Mouse (Mus musculus) bone marrow, adult 2 months (tissue): ENCODE measurements around the gene Tmc7. TPM values are rescaled to one million over a fixed set of nuclear protein-coding genes. Genes with fewer than 3 reads are reported as not detected.

Source experiments
- H3K27ac ChIP-seq: fragments of 200-500 bp; 2 replicates; pipeline ENCODE4 v1.5.1; 2012; ENCODE audit warnings: low read depth, mild to moderate bottlenecking, control low read depth, inconsistent platforms, low read length; ENCODE audit not compliant: control insufficient read depth, poor library complexity, insufficient read depth
- H3K4me1 ChIP-seq: fragments of 200-500 bp; 2 replicates; pipeline ENCODE4 v1.6.1; 2011; ENCODE audit warnings: low read length; ENCODE audit not compliant: control insufficient read depth, insufficient read depth
- H3K4me3 ChIP-seq: fragments of 200-500 bp; replicated peaks from 2 replicates; pipeline ENCODE3; 2011; ENCODE audit warnings: mild to moderate bottlenecking, low read depth, low read length, control low read depth; ENCODE audit not compliant: control insufficient read depth
- CTCF ChIP-seq: fragments of 200-500 bp; IDR thresholded peaks from 2 replicates; pipeline ENCODE4 v1.5.1; 2011; ENCODE audit warnings: low read length, control low read depth; ENCODE audit not compliant: control insufficient read depth, insufficient read depth
- POLR2A ChIP-seq: fragments of 200-500 bp; IDR thresholded peaks from 2 replicates; pipeline ENCODE4 v1.6.1; 2011; ENCODE audit warnings: low read depth, mild to moderate bottlenecking, control low read depth, low read length, borderline replicate concordance; ENCODE audit not compliant: control insufficient read depth
- WGBS: fragments of 180-500 bp; shearing (Covaris S2); methylation state at CpG from one replicate; pipeline ENCODE4 v1.1.7; 2018; 5-methylcytosine and 5-hydroxymethylcytosine counted together
- polyA plus RNA-seq: library from polyadenylated mRNA; stranded (reverse); fragments of >200 nt; gene quantifications from 2 replicates; pipeline ENCODE4 v1.2.4, GENCODE M21; 2011; ENCODE audit warnings: low replicate concordance; ENCODE audit not compliant: missing spikeins, insufficient read depth, insufficient read length

Tmc7 gene
- 0.36 and 0.55 TPM in 2 replicates for polyA plus RNA-seq

DNA sequence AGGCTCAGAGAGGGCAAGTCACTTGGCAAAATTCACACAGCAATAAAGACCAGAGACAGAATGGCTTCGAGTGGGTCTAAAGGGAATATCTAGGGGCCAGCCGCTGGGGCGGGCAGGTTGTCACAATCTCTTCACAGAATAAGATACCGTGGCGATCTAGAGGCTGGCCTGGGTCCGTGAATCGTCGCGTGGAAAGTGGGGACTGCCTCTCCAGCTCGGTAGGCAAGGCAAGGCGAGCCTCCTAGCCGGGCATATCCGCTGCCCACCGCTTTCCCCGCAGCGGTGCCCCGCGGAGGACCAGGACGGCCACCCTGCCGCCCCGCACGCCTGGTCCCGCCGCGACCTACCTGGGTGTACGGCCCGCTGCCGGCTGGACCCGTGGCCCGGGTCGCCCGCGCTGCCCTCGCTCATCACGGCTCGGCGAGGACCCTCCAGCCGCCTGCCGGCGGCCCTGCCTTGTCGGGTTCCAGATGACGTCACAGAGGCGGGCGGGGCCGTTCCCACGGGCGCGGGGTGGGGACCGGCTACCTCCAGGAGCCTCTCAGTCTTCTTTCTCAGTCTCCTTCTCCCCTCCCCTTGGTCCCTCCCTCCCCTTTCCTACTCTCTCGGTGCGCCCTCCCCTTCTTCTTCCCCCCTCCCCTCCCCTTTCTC, at the start of gene Tmc7:
Gene Tmc7, minus strand, starts transcription at position 480 of the 651 bp plus-strand sequence.
- Histone ChIP-seq H3K4me1 (no peaks in the 10 kb centered on the region), H3K27ac (peak within 1 kb of the TSS; percentile 12; the same call in 1 of the 2 replicates), H3K4me3 (peak within 1 kb of the TSS; percentile 46)
- TF ChIP-seq CTCF: no peak
- WGBS: 1% methylated on average over 50 of the region's 51 CpGs

DNA sequence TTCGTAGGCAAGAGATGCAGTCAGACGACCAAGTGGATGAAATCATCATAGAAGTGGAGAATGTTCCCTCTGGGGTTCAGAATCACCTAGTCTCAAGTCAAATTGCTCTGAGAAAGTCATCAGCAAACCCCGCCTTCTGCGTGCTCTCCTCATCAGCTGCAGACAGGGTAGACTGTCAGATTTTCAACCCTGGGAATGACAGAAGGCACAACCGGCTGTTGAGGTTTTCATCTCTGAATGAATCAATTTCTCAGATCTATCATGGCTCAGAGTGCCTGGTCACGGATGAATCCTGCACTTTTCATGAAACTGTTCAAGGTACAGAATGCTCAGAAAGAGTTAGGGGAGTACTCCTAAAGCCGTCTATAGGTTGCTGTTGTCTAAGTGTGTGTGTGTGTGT, 49.4 kb upstream of the Tmc7 start:
- Histone ChIP-seq H3K27ac (no peak overlapping the region), H3K4me1 (no peaks in the 10 kb centered on the region), H3K4me3 (no peak overlapping the region)
- TF ChIP-seq CTCF (no peak), POLR2A (no peak)
- WGBS: 76% methylated on average over 7 of the region's 7 CpGs

DNA sequence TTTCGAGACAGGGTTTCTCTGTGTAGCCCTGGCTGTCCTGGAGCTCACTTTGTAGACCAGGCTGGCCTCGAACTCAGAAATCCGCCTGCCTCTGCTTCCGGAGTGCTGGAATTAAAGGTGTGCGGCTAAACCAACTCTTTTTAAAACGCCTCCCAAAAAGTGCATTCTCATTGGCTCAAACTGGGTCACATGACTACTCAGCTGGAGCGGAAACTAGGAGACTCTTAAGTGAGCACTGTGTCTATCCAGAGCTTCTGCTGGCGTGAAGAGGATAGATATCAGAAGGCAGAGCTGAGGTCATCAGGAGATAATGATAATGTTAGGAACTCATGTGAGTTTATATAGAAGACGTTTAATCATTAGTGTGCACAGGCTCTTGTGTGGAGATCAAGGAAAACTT, 48.6 kb upstream of the Tmc7 start:
- WGBS: 74% methylated on average over 9 of the region's 9 CpGs
- no peak for TF ChIP-seq POLR2A
- H3K27ac ChIP-seq: no peak overlapping the region
- no peaks in the 10 kb centered on the region for H3K4me1 ChIP-seq
- H3K4me3 ChIP-seq: no peak overlapping the region

DNA sequence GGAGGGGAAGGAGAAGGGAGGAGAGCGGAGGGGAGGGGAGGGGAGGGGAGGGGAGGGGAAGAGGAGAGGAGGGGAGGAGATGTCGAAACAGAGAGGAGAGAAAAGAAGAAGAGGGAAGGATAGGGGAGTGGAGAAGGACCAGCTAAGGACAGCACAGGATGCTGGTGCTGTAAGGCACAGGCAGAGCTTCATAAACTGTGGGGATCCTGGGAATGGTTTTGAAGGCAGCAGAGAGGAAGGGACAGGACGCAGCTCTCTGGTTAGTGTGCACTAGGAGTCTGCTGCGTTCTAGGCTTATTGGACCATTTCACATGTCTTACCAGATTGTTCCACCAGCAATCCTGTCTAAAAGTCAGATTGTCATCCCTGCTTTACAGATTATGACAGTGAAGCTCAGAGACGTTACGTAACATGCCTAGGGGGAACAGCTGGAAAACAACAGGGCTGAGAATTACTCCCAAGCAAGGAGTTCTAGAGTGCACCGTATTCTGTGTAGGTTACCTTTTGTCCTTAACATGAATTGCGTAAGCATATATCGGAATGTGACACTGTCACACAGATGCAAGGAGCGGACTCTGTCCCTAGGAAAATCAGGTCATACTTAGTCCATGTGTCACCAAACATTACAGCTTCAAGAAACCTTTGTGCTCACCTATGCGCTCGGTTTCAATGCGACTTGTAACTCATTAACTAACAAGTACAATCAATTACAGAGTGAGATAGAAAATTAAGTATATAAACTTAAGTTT, 43.2 kb upstream of the Tmc7 start:
- H3K27ac ChIP-seq: no peak overlapping the region
- TF ChIP-seq POLR2A (no peak), CTCF (no peak)
- no peak overlapping the region for H3K4me3 ChIP-seq
- WGBS: 78% methylated on average over 13 of the region's 13 CpGs
- no peaks in the 10 kb centered on the region for H3K4me1 ChIP-seq

DNA sequence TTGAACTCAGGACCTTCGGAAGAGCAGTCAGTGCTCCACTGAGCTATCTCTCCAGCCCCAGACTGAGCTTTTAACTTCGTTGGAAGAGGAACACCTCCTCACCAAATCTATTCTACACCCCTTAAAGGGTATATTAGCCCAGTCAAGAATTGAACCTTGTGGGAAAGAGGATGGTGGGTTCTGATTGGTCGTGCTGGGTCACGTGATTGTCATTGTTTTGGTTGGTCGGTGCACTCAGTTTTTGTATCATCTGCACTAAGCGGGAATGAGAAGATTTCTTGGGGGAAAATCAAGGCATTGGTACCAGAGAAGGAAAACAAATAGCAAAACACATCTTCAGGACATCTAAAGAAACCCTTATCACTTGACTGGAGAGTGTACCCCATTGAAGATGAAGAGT, 36.6 kb upstream of the Tmc7 start:
- Histone ChIP-seq H3K27ac (no peak overlapping the region), H3K4me3 (no peak overlapping the region), H3K4me1 (no peaks in the 10 kb centered on the region)
- no peak for TF ChIP-seq CTCF
- no peak for TF ChIP-seq POLR2A
- WGBS: 78% methylated on average over 6 of the region's 6 CpGs

DNA sequence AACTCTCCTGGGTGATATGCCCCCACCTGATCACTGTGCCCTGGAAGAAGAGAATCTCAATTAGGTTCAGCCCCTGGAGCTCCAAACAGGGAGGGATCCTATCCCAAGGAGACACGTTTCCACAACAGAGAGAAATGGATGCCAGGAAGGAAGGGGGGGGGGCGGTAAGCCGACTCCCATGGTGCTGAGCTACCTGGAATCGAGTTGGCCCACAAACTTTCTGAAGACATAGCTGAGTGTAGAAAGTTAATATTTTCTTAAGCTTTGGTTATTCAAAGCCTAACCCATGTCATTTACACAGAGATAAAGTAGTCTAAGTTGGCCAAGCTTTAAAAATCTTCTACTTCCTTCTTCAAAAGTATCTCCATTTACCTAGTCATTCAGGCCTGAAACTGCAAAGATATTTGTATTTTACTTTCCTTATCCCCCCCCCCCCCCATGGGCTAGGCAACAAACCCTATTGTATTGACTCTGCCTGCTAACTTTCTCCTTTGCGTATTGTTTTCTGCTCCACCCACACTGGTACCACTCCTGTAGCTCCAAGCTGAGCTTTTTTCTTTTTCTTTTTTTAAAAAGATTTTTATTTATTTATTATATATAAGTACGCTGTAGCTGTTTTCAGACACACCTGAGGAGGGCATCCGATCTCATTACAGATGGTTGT, 35.8 kb upstream of the Tmc7 start:
- Histone ChIP-seq H3K4me1 (no peaks in the 10 kb centered on the region), H3K4me3 (no peak overlapping the region), H3K27ac (no peak overlapping the region)
- TF ChIP-seq POLR2A (no peak), CTCF (no peak)
- 85% methylated on average over 7 of the region's 7 CpGs for WGBS

DNA sequence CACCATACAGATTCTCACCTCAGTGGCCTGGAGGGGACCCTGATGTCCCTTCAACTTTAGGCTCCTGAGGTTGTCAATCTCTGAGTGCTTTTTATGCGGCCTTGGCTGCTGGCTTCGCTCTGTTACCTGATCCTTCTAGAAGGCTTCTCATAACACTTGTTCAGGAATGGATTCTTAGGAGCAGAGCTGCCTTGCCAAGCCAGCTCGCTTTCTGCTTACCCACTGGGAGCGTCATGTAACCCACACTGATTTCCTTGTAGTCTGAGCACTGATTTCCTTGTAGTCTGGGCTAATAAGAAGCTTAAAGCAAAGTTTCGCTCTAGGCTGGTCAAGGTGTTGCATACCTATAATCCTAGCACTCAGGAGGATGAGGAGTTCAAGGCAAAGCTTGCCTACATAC, 33.6 kb upstream of the Tmc7 start:
- TF ChIP-seq POLR2A: no peak
- no peak overlapping the region for H3K27ac ChIP-seq
- WGBS: 79% methylated on average over 5 of the region's 5 CpGs
- no peak overlapping the region for H3K4me3 ChIP-seq
- no peaks in the 10 kb centered on the region for H3K4me1 ChIP-seq

DNA sequence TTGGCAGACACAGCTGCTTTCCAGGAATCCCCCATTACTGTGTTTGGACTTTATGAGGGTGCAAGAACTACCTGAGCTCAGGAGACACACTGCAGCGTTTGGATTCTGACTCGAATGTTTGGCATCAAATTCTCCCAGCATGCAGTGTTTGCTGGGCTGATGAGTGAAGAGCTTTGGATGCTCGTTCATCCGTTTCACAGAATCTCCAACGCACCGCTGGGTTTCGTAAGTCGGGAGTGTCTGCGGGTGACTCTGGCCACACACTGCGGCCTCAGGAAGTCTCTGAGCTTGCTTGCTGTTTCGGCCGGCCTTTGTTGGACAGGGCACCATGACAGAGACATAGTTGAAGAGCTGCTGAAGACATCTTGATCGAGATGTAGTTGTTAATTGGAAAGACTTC, 29.5 kb upstream of the Tmc7 start:
- Histone ChIP-seq H3K4me3 (no peak overlapping the region), H3K27ac (no peak overlapping the region), H3K4me1 (no peaks in the 10 kb centered on the region)
- 72% methylated on average over 13 of the region's 13 CpGs for WGBS
- no peak for TF ChIP-seq CTCF
- TF ChIP-seq POLR2A: no peak
